In the genomic region with DNA sequence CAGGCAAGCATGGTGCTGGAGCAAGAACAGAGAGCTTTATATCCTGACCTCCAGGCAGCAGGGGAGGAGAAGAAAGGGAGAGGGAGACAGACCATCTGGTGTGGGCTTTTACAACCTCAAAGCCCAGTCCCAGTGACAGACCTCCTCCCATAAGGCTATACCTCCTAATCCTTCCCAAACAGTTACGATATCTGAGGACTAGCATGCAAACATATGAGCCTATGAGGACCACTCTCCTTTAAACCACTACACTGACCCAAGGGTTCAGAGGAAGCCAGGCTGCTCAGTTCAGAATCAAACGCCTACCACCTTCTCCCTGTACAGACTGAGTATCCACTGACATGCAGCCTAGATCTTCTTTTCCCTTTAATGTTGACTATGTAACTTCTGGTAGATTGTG, we compare ENCODE assay signal across 29 mouse cellular contexts.
"Had no signal": no experiment of that assay in that cellular context is flagged by ENCODE, and none has a peak within 500 bp of the region (broad histone marks: within the 10 kb centered on the region; RNA-seq: fewer than 3 reads in every experiment).

No protein-coding gene starts in this region.

- H3K9ac ChIP-seq: limb, embryonic 12.5 days; limb, embryonic 13.5 days; limb, embryonic 15.5 days; liver, embryonic 12.5 days; liver, embryonic 13.5 days; liver, embryonic 14.5 days; liver, embryonic 15.5 days; liver, postnatal 0 days; lung, embryonic 14.5 days; lung, embryonic 15.5 days; midbrain, embryonic 12.5 days; midbrain, embryonic 13.5 days had no signal

- DNase-seq: left cerebral cortex, postnatal 4 days; liver; liver, embryonic 13.5 days; liver, postnatal 0 days; lung, adult 18-20 months; lung, adult 2 months; lung, embryonic 14.5 days; lung, postnatal 10 days; lung, postnatal 14 days; lung, postnatal 36 days; lung, postnatal 4 days; midbrain, embryonic 14.5 days had no signal

- H3K9me3 ChIP-seq: limb, embryonic 12.5 days; limb, embryonic 13.5 days; limb, embryonic 15.5 days; liver, embryonic 12.5 days; liver, embryonic 13.5 days; liver, embryonic 15.5 days; lung, embryonic 15.5 days; megakaryocyte, embryonic 14.5 days; midbrain, embryonic 10.5 days; midbrain, embryonic 12.5 days; midbrain, embryonic 13.5 days had no signal

- H3K4me3 ChIP-seq: left cerebral cortex, adult 2 months; limb, embryonic 12.5 days; limb, embryonic 13.5 days; limb, embryonic 15.5 days; liver, embryonic 12.5 days; liver, embryonic 13.5 days; liver, embryonic 15.5 days; lung, embryonic 15.5 days; megakaryocyte, embryonic 14.5 days; midbrain, embryonic 10.5 days; midbrain, embryonic 12.5 days; midbrain, embryonic 13.5 days; myocyte had no signal

- H3K36me3 ChIP-seq: limb, embryonic 12.5 days; limb, embryonic 13.5 days; limb, embryonic 15.5 days; liver, embryonic 12.5 days; liver, embryonic 13.5 days; liver, embryonic 15.5 days; lung, embryonic 15.5 days; midbrain, embryonic 10.5 days; midbrain, embryonic 12.5 days; midbrain, embryonic 13.5 days had no signal

- H3K4me1 ChIP-seq: limb, embryonic 12.5 days; limb, embryonic 13.5 days; limb, embryonic 15.5 days; liver, embryonic 12.5 days; liver, embryonic 13.5 days; liver, embryonic 15.5 days; midbrain, embryonic 10.5 days; midbrain, embryonic 12.5 days; midbrain, embryonic 13.5 days had no signal

- H3K27me3 ChIP-seq: limb, embryonic 12.5 days; limb, embryonic 13.5 days; limb, embryonic 15.5 days; liver, embryonic 12.5 days; liver, embryonic 13.5 days; liver, embryonic 15.5 days; lung, embryonic 15.5 days; midbrain, embryonic 12.5 days; midbrain, embryonic 13.5 days had no signal

- H3K27ac ChIP-seq: left cerebral cortex, adult 2 months; limb, embryonic 12.5 days; limb, embryonic 13.5 days; limb, embryonic 15.5 days; liver, embryonic 12.5 days; liver, embryonic 13.5 days; liver, embryonic 14.5 days; liver, embryonic 15.5 days; lung, embryonic 15.5 days; macrophage; midbrain, embryonic 10.5 days; midbrain, embryonic 12.5 days; midbrain, embryonic 13.5 days had no signal

- ATAC-seq: liver, embryonic 12.5 days; liver, postnatal 0 days; lung, postnatal 0 days; midbrain, embryonic 13.5 days; midbrain, embryonic 16.5 days had no signal

- H3K4me2 ChIP-seq: limb, embryonic 12.5 days; limb, embryonic 13.5 days; limb, embryonic 15.5 days; liver, embryonic 11.5 days; liver, embryonic 12.5 days; liver, embryonic 13.5 days; liver, embryonic 15.5 days; lung, embryonic 14.5 days; lung, embryonic 15.5 days; midbrain, embryonic 12.5 days; midbrain, embryonic 13.5 days had no signal
